Mouse (Mus musculus) left cerebral cortex, postnatal 14 days (tissue): ENCODE measurements at regions not wholly inside any gene's neighbourhood (a gene's known extent, or its start where the extent isn't known, plus 50 kb on each side); places are given as distances from the start of the nearest gene placed in this dataset.

Source experiments
- DNase-seq, 2 experiments: peaks; one replicate each; pipeline ENCODE4 v3.0.0; 2021 to 2022; ENCODE audit warnings: low spot score in 2 of 2, mixed read lengths in 1 of 2
- intact Hi-C: fragments of 180-260 bp; cut with DNase I; formaldehyde crosslinking; loops from one replicate; pipeline ENCODE4 v1.15.1; 2025

DNA sequence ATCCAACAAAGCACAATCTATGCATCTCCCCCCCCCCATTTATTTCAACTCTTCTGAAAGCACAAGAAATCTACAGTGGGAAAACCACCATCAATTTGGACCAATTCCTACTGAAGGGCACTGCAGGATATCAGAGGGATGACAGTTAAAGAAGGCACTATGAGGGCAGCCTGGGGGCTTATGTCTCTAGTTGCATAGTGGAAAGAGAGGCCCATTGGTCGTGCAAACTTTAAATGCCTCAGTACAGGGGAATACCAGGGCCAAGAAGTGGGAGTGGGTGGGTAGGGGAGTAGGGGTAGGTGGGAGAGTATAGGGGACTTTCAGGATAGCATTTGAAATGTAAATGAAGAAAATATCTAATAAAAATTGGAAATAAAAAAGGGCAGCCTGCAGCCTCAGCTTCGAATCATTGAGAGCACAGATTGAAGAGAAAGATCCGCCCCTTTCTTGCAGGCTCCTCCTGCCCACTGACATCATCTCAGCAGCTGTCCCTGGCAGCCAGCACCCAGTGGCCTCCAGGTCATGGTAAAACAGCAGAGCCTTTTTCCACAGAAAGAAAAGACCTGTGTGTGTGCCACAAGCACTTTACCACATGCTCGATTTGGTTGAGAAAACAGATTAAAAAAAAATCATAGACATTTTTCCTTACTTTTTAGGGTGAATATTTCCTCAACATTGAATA lies 571.6 kb upstream of the Adamts5 start:
- DNase-seq = peak; percentile 3 to 8
- intact Hi-C loops = no loop called here

- DNase-seq = no peak
- intact Hi-C loops = no loop called here
Measured at GRCm38 (mm10) chr16:86461073-86461472, 559.4 kb upstream of the Adamts5 start.

- intact Hi-C loops = no loop called here
- DNase-seq = no peak
Measured at GRCm38 (mm10) chr16:86456649-86457048, 555.0 kb upstream of the Adamts5 start.

DNA sequence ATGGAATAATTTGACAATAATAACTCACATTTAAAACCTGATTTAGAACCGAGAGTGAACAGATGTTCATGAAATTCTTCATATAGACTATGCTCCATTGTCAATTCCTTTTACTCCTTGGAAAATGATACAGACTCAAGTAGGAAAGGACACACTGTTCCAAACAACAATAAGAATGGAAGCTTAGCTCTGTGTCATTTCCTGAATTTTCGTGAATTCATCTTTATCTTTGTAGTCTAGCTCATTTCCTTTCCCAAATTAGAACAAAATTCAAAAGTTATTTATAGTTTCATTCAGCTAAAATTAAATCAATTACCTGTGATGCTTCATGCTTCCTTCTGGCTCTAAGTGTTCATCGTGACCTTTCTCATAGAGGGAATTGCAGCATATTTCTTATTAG lies 553.2 kb upstream of the Adamts5 start:
- no peak for DNase-seq
- intact Hi-C loops = no loop called here

DNA sequence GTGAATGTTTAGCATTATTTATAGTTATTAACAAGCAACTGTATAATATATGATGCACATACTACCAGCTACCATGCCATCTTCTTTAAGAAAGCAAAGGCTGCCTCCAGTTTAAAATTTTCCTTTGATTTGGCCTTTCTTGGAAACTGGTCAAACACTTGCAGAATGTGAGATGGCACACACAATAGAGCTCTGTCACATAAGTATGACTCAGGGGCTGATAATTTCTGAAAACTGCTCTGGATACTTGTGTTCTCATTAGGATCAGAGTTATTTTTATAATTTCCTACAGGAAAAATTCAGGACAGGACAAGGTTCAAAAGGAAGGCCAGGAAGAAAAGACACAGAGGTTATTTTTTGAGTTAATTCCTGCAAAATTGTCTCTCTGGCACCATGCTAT lies 552.4 kb upstream of the Adamts5 start:
- no peak for DNase-seq
- intact Hi-C loops = no loop called here

- intact Hi-C loops = no loop called here
- no peak for DNase-seq
Measured at GRCm38 (mm10) chr16:86448478-86449160, 547.0 kb upstream of the Adamts5 start.

- intact Hi-C loops = loop anchor here (1.0 to 5.0 kb wide), 3 partner anchors 225 to 828 kb away; no protein-coding TSS in a partner anchor
- DNase-seq = peak; percentile 67 to 84
Measured at GRCm38 (mm10) chr16:86419458-86419857, 517.8 kb upstream of the Adamts5 start.

DNA sequence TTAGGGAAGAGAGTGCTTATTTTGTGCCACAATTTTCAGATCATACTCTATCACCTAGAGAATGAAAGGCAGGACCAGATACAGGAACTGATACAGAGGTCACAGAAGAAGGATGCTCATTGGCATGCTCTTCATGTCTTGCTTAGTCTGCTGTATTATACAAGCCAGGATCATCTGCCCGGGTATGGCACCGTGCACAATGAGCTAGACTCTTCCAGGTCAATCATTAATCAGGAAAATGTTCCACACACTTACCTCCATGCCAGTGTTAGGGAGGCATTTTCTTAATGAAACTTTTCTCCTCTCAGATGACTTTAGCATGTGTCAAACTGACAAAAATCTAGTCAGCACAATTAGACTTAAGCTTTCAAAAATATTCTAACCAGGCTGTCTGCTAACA lies 502.7 kb upstream of the Adamts5 start:
- intact Hi-C loops = no loop called here
- no peak for DNase-seq

- no peak for DNase-seq
- intact Hi-C loops = no loop called here
Measured at GRCm38 (mm10) chr16:86401381-86401780, 499.8 kb upstream of the Adamts5 start.

DNA sequence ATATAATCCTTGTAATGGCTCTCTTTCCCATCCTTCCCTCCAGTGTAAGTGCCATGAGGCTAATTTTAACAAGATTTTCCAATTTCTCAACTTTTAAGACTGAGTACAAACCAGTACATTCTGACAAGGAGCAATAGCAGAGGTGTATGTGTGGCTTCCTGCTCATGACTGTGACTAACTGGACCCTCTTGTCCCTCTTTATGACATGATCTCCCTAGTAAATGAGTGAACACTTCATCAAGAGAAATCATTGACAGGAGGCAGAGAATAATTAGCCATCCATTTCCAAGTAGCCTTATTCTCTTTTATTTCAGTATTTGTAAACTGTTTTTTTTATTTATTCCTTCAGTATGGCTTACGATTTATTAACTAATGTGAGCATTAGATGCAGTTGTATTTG lies 497.7 kb upstream of the Adamts5 start:
- intact Hi-C loops = no loop called here
- no peak for DNase-seq

DNA sequence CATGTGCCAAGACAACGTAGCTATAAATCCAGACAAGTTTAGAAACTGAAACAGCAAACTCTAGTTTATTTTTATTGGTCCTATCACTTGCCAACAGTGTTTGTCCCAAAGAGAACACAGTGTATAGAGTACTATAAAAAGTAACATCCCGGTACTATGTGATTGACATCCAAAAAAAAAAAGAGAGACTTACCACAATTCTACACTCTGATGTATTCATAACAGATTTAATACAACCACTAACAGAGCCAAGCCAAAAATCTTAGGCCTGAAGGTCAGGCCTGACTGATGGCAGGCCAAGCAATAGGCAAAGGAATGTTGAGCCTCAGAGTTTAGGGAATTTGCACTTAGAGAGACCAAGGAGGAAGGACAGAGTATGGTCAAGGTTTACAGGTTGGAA lies 495.9 kb upstream of the Adamts5 start:
- intact Hi-C loops = no loop called here
- no peak for DNase-seq

GRCm38 (mm10) chr16:86389063-86389723 lies 487.6 kb upstream of the Adamts5 start:
- intact Hi-C loops = no loop called here
- DNase-seq = peak; percentile 29 to 30

DNA sequence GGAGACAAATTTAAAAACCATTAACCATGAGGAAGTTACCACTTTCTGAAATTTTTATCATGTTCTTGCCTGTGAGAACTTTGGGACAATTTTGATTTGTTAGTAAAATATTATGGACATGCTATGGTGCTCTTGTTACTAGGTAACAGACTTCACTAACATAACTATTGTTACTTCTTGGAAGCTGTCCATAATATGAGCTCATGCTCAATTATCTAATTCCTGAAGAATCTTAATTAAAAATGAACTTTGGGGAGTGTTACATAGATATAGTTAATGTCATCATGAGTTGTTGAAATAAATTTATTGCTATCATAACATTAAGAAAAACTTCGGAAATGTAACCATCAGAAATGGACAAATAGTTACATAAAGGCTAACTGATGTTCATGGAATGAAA lies 486.5 kb upstream of the Adamts5 start:
- no peak for DNase-seq
- intact Hi-C loops = no loop called here

GRCm38 (mm10) chr16:86377991-86378390 lies 476.4 kb upstream of the Adamts5 start:
- intact Hi-C loops = no loop called here

GRCm38 (mm10) chr16:86371652-86372051 lies 470.0 kb upstream of the Adamts5 start:
- DNase-seq = no peak
- intact Hi-C loops = no loop called here

More at GRCm38 (mm10) chr16:86377991-86378390, 476.4 kb upstream of the Adamts5 start:
- DNase-seq = no peak

DNA sequence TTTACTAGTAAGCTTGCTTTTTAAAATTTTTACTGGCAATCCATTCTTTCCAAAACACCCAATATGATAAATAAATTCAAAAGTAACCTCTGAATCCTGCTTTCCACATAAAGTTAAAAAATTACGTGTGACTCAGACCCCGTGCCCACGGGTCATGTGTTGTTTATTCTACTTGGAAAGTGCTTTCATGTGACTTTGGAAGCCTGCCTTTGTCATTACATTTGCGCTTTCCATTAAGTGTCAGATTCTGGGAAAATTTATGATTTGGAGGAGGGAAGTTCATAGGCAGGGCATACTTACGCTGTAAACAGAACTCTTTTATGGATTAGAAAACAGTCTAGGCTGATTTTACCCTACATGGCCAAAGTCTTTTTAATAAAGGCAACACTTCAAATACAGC lies 466.8 kb upstream of the Adamts5 start:
- no peak for DNase-seq
- intact Hi-C loops = no loop called here

GRCm38 (mm10) chr16:86366197-86366596 lies 464.6 kb upstream of the Adamts5 start:
- DNase-seq = no peak
- intact Hi-C loops = no loop called here

DNA sequence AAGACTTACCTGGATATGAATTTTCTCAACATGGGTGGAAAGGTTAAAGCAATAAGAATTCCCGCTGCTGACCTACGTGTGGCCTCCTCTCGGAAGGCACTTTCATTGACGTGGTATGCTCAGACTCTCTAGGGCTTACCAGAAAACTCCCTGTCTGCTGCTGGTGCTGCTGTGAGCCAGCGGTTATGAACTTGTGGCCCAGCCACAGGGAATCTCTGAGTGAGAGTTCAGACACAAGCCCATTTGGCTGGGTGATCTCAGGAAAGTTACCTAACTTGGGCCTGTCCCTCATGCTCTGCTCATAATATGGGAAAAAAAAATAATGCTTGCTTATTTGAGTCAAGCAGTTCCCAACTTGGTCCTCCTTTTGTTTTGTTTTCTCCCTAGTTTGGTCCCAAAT lies 459.5 kb upstream of the Adamts5 start:
- intact Hi-C loops = no loop called here
- no peak for DNase-seq

DNA sequence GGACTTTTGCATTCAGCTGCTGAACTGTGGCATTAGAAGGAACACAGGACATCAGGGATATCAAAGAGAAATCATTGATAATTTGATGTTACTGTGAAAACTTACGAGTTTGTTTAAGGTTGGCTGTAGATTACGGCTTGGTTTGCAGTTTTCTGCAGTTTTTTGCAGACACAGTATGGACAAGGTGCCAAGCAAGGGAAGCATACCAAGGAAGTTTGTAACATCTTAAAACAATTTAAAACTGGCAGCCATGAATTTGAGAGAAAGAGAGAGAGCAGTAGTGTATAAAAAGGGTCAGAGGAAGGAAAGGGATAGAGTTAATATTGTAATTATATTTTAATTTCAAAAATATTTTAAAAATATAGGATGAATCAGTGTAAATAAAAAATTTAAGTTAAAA lies 453.4 kb upstream of the Adamts5 start:
- DNase-seq = no peak
- intact Hi-C loops = no loop called here

- no peak for DNase-seq
Measured at GRCm38 (mm10) chr16:86347753-86348152, 446.1 kb upstream of the Adamts5 start.

GRCm38 (mm10) chr16:86346916-86347315 lies 445.3 kb upstream of the Adamts5 start:
- no peak for DNase-seq
- intact Hi-C loops = no loop called here

More at GRCm38 (mm10) chr16:86347753-86348152, 446.1 kb upstream of the Adamts5 start:
- intact Hi-C loops = no loop called here
